In genomic region chr5:45790221-45790620, GRCm38 (mm10) we compare ENCODE assay signal across 14 mouse cellular contexts.
"Had no signal": no experiment of that assay in that cellular context is flagged by ENCODE, and none has a peak within 500 bp of the region (broad histone marks: within the 10 kb centered on the region; RNA-seq: fewer than 3 reads in every experiment).

No protein-coding gene starts in this region.

- H3K4me1 ChIP-seq: megakaryocyte, embryonic 14.5 days; midbrain, embryonic 12.5 days; neural tube, embryonic 12.5 days; stomach, embryonic 15.5 days had no signal

- H3K9ac ChIP-seq: liver, embryonic 14.5 days; lung, embryonic 14.5 days; midbrain, embryonic 12.5 days; neural tube, embryonic 12.5 days; stomach, embryonic 15.5 days had no signal

- H3K4me3 ChIP-seq: megakaryocyte, embryonic 14.5 days; midbrain, embryonic 12.5 days; neural tube, embryonic 12.5 days; stomach, embryonic 15.5 days had no signal

- H3K27me3 ChIP-seq: megakaryocyte, embryonic 14.5 days; midbrain, embryonic 12.5 days; neural tube, embryonic 12.5 days; stomach, embryonic 15.5 days had no signal

- H3K9me3 ChIP-seq: midbrain, embryonic 12.5 days; neural tube, embryonic 12.5 days; stomach, embryonic 15.5 days had no signal

- H3K36me3 ChIP-seq: stomach, embryonic 15.5 days had no signal

- H3K4me2 ChIP-seq: lung, embryonic 14.5 days; midbrain, embryonic 12.5 days; neural tube, embryonic 12.5 days; stomach, embryonic 15.5 days had no signal

- H3K27ac ChIP-seq: liver, embryonic 14.5 days; midbrain, embryonic 12.5 days; neural tube, embryonic 12.5 days; stomach, embryonic 15.5 days; stomach, postnatal 0 days had no signal

- DNase-seq: lung, adult 18-20 months; lung, embryonic 14.5 days; lung, postnatal 10 days; lung, postnatal 4 days; midbrain, embryonic 14.5 days; right cerebral cortex, postnatal 14 days; thymus, adult 2 months; thymus, postnatal 25 days had no signal
